Mouse (Mus musculus) thymus, postnatal 14 days (tissue): ENCODE results near the gene Fam184b.

Experiments used
- DNase-seq: peaks from one replicate; pipeline ENCODE4 v3.0.0; 2021

Gene Fam184b

GRCm38 (mm10) chr5:45593276-45593675, 46.1 kb downstream of the Fam184b start:
- no peak for DNase-seq

DNA sequence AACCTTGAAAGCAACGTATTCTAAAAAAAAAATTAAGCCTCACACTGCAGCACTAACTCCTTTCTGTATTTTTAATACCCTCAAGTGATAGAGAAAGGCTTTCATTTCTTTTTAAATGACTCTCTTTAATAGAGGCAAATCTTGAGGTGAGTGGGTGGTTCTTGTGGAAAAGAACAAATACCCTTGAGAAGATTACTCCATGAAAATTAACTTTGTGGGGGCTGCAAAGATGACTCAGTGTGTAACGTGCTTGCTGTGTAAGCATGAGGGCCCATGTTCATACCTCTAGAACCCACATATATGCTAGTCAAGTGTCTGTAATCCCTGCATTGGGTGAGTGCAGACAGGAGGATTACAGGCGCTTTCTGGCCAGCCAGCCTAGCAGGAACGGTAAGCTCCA, 49.3 kb downstream of the Fam184b start:
- no peak for DNase-seq

DNA sequence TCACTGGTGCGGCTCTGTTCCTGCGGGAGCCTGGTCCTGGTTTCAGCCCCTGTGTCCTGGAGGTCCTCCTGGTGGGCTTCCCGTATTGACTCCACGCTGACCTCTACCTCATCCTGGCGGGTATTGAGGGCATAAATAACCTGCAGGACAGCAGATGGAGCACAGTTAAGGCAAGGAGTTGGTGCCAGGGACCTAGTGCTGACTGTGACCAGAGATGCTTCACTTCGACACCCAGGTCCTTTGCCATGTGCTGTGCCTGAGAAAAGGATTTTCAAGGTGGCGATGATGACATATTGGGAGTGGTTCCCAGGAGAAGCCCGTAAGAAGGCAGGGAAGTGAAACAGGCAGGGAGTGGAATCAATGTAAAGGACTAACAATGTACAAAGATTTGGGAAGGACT, 54.8 kb downstream of the Fam184b start:
- no peak for DNase-seq

- no peak for DNase-seq
These were observed 59.1 kb downstream of the Fam184b start for GRCm38 (mm10) chr5:45580279-45580678.

GRCm38 (mm10) chr5:45577376-45577775, 62.0 kb downstream of the Fam184b start:
- no peak for DNase-seq

- no peak for DNase-seq
These were observed 62.7 kb downstream of the Fam184b start for GRCm38 (mm10) chr5:45576716-45577115.

- DNase-seq, result no peak
These were observed 66.6 kb downstream of the Fam184b start for GRCm38 (mm10) chr5:45572816-45573215.

DNA sequence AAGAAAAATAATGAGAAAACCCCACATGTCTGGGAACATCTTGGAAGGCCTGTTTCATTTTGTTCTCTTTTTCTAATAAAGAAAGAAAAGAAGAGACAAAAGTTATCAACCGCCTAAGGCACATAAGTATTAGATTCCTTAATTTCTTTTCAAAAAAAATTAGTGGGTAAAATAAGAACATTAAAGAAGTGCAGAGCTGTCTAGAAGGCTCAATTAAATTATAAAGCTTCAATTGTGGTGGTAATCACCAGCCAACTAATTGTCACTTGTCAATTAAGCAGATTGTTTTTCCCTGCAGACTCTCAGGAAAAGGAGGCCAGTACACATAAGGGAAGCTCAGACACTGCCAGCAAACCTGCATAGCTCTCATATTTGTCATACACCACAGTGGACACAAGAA, 73.6 kb downstream of the Fam184b start:
- no peak for DNase-seq

DNA sequence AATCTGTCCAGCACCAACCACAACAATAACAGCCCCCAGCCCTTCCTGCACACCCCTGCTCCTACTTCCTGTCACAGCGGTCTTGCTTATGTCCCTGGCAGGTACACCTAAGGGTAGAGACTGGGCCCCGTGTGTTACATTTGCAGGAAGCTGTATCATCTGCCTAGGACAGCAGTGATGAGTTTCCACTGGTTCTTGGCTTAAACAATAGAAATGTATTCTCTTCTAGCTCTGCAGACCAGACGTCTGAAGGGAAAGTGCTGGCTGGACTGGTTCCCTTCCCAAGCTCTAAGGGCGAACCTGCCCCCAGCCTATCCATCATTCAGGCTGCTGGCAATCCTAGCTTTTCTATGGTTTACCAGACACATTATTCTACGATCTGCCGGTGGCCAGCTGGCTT, 75.4 kb downstream of the Fam184b start:
- DNase-seq, result peak; percentile 6

GRCm38 (mm10) chr5:45549586-45549985, 89.8 kb downstream of the Fam184b start:
- no peak for DNase-seq

GRCm38 (mm10) chr5:45543374-45543773, 96.0 kb downstream of the Fam184b start:
- no peak for DNase-seq

DNA sequence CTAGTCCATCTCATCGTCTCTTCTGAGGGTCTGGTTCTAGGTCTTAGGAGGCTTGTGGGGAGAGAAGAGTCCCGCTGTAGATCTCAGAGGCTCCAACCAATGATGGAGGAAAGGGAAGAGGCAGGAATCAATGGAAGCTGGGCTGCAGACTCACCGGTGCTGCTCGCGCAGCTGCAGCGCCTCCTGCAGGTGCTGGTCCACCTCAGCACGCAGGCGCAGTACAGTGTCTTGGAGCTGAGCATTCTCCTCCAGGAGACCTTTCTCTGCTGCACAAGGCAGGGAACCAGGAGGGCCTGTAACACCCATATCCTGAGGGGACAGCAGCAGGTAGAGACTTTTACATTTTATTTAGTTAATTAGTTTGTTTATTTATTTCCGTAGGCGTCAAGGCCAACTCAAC, 99.9 kb downstream of the Fam184b start:
- no peak for DNase-seq

DNA sequence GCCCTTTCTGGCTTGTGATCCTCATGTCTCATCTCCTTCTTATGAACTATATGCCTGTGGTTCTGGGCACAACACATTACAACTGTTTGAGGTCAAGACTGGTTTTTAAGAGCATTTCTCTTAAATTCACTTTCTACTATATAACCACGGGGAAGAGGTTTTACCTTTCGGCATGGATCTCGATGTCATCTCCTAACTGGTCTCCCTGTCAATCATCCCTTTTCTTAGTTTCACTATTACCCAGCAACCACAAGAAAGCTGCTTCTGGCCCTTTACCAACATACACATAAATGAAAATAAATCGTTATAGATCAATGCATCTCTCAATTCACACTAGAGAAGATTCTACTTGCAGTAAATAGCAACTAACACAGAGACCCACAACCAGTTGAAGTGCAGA, 104.2 kb downstream of the Fam184b start:
- no peak for DNase-seq

GRCm38 (mm10) chr5:45534319-45535098, 104.9 kb downstream of the Fam184b start:
- peak; percentile 86 for DNase-seq

DNA sequence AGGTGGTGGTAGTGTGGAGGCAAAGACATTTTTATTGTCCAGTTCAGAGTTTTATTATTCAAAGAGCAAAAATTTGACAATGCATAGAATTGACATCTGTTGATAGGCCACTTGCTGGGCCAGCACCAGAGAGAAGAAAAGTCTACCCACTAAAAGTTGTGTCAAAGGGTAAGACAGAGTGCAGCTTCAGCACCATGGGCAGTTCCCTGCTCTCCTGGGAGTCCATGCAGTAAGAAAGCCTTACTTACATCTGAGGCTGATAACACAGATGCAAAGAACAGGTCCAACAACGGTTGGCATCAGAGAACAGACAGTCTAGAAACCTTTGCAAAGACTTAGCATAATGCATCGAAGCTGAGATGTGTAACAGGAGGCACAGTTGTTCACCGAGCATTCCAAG, 109.7 kb downstream of the Fam184b start:
- no peak for DNase-seq

DNA sequence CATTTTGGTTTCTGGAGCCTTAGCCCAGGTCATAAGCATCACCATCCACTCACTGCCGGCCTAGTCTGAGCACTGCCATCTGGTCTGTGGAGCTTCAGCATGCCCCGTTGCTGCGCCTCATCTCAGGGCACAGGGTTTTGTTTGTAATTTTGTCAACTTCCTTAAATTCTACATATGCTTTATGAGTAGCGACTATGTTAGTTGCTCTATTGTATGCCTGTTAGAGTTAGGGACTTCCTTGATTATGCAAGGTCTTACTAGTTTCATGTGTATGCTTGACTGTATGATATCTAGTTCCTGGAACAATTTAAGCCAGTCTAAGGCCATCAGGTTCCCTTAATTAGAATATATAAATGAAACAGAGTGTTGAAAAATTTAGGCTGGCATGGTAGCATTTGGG, 113.1 kb downstream of the Fam184b start:
- DNase-seq, result no peak

GRCm38 (mm10) chr5:45525101-45525500, 114.3 kb downstream of the Fam184b start:
- no peak for DNase-seq

GRCm38 (mm10) chr5:45521601-45522000, 117.8 kb downstream of the Fam184b start:
- no peak for DNase-seq

DNA sequence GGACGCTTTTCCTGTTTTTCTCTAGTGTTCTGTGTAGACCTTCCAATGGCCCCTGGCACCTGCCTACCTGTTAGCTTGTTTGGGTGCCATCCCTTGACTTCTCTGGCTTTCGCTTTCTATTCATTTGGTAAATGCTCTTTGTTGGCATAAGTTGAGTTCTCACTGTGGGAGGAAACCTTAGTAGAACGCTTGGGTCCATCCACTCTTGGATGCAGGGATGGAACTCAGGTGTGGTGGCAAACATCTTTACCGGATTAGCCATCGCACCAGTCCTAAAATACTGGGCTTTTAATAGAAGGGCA, 118.7 kb downstream of the Fam184b start:
- no peak for DNase-seq

DNA sequence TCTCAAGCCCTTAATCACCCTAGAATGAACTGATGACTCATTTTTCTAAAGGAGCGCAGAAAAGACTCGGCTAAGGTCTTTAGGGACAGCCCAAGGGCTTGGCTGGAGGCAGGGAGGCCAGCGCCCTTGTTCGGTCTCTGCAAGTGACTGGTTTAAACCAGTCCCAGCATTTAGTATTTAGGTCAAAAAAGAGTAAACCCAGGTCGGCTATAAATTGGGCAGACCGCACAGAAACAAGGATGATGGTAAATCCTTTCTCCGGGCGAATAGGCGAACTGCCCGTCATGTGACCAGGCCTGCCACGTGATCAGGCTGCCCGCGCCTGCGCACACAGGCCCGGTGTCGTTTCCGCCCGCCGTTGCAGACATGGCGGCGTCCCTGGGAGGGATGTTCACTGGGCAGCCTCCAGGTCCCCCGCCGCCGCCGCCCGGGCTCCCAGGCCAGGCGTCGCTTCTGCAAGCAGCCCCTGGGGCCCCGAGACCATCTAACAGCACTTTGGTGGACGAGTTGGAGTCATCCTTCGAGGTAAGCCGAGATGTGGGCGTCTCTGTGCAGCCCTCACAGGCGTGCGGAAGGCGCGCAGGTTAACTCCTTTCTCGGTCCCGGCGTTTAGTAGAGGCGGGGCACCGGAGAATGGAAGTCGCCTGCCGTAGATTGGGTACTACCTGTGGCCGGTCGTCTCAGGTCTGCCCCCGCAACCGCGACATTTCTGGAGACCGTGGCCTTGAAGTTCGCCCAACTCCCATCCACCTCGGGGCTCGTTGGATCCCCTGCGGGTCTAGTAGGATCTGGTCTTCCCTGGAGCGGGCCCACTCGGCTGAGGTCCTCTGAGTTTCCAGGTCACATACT, 119.2 kb downstream of the Fam184b start, which contains the start of gene Med28:
TSS of gene Med28 (plus strand) at position 270 of the 849 bp plus-strand sequence.
- peak; percentile 94 for DNase-seq

DNA sequence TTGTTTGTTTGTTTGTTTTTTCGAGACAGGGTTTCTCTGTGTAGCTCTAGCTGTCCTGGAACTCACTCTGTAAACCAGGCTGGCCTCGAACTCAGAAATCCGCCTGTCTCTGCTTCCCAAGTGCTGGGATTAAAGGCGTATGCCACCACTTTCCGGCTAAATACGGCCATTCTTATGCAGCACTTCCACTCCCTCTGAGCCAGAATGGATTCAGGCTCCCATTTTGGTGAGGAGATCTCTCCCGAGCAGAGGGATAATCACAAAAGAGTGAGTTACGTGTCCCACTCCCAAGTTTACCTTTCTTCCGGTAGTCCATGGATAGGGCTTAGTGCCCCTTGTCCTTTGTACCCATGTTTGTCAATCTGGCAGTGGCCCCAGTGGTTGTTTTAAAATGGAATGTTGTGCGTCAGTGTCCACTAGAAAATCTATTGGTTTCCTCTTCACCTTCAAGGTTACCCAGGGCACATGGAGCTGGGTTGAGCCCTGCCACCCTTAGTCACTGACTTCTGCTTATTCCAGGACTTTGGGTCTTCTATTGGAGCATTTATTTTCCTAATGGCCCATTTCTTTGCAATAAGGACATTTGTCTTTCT, 124.2 kb downstream of the Fam184b start:
- DNase-seq, result no peak

GRCm38 (mm10) chr5:45514599-45514998, 124.8 kb downstream of the Fam184b start:
- DNase-seq, result no peak

DNA sequence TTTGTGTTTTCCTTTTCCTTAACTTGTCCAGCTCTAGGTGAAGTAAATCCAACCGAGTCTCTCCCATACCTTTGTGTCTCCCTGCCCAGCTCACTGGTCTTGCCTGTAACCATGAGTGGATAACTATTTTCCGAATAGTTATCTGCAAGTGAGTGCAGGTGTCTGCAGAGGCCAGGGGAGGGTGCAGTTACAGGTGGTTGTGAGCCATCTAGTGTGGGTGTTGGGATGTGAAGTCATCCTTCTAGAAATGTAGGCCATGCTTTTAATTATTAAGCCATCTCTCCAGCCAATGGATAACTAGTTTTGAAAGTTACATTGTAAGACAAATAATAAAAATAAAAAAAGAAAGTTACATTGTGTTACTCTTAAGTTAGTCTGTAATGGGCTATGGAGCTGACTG, 125.9 kb downstream of the Fam184b start:
- no peak for DNase-seq

GRCm38 (mm10) chr5:45512908-45513307, 126.5 kb downstream of the Fam184b start:
- DNase-seq, result no peak
